Mouse (Mus musculus) liver, embryonic 15.5 days (tissue): ENCODE measurements around the gene Mpped2. TPM values are rescaled to one million over a fixed set of nuclear protein-coding genes. Genes with fewer than 3 reads are reported as not detected.

Experiments
- ATAC-seq: fragments of 200-750 bp; cut with Nextera tagmentation; 2 replicates; pipeline ENCODE4 v1.8.0; 2017; ENCODE audit warnings: moderate number of reproducible peaks, mild to moderate bottlenecking, moderate library complexity; ENCODE audit not compliant: insufficient read depth
- H3K27ac ChIP-seq: fragments of 300-500 bp; sonication (generic); replicated peaks from 2 replicates; pipeline ENCODE4 v1.5.1; 2015; ENCODE audit warnings: mild to moderate bottlenecking, inconsistent platforms
- H3K27me3 ChIP-seq: fragments of 300-500 bp; sonication (generic); 2 replicates; pipeline ENCODE4 v1.6.1; 2015; ENCODE audit warnings: mild to moderate bottlenecking, inconsistent platforms
- H3K36me3 ChIP-seq: fragments of 300-500 bp; sonication (generic); replicated peaks from 2 replicates; pipeline ENCODE4 v1.6.1; 2015; ENCODE audit warnings: moderate library complexity, mild to moderate bottlenecking, inconsistent platforms
- H3K4me1 ChIP-seq: fragments of 300-500 bp; sonication (generic); replicated peaks from 2 replicates; pipeline ENCODE4 v1.6.1; 2015; ENCODE audit warnings: inconsistent platforms
- H3K4me2 ChIP-seq: fragments of 300-500 bp; sonication (generic); 2 replicates; pipeline ENCODE4 v1.6.1; 2015; ENCODE audit warnings: moderate library complexity, mild to moderate bottlenecking, inconsistent platforms
- H3K4me3 ChIP-seq: fragments of 300-500 bp; sonication (generic); replicated peaks from 2 replicates; pipeline ENCODE4 v1.5.1; 2015; ENCODE audit warnings: mild to moderate bottlenecking, inconsistent platforms
- H3K9ac ChIP-seq: fragments of 300-500 bp; sonication (generic); 2 replicates; pipeline ENCODE4 v1.6.1; 2015; ENCODE audit warnings: moderate library complexity, mild to moderate bottlenecking, inconsistent platforms
- H3K9me3 ChIP-seq: fragments of 300-500 bp; sonication (generic); replicated peaks from 2 replicates; pipeline ENCODE4 v1.6.1; 2016; ENCODE audit warnings: inconsistent platforms
- WGBS: fragments of 180-500 bp; shearing (Covaris S2); methylation state at CpG from one replicate; pipeline ENCODE4 v1.1.7; 2015; ENCODE audit warnings: mixed read lengths; ENCODE audit not compliant: insufficient replicate concordance; 5-methylcytosine and 5-hydroxymethylcytosine counted together
- polyA plus RNA-seq: library from polyadenylated mRNA; unstranded; fragments of >200 nt; fragmentation: Nextera tagmentation; extraction: Ambion mirVana; gene quantifications from 2 replicates; pipeline ENCODE4 v1.2.1, GENCODE M21; 2015

The Mpped2 gene
- polyA plus RNA-seq, 1 experiment from 2014 or later = 2.1 TPM

GRCm38 (mm10) chr2:106729951-106730564, 37.0 kb downstream of the Mpped2 start:
- Histone ChIP-seq H3K27me3 (no peaks in the 10 kb centered on the region), H3K9ac (no peak overlapping the region), H3K27ac (no peak overlapping the region), H3K4me2 (no peak overlapping the region), H3K4me3 (no peak overlapping the region), H3K4me1 (peaks cover 31% of the 10 kb centered on the region), H3K36me3 (no peaks in the 10 kb centered on the region), H3K9me3 (no peaks in the 10 kb centered on the region)
- ATAC-seq = no peak
- 58% methylated on average over 6 of the region's 6 CpGs for WGBS

- Histone ChIP-seq H3K9ac (no peak overlapping the region), H3K27me3 (no peaks in the 10 kb centered on the region), H3K36me3 (no peaks in the 10 kb centered on the region), H3K4me2 (no peak overlapping the region), H3K27ac (no peak overlapping the region), H3K4me1 (peaks cover 36% of the 10 kb centered on the region), H3K4me3 (no peak overlapping the region), H3K9me3 (no peaks in the 10 kb centered on the region)
- 86% methylated on average over 8 of the region's 8 CpGs for WGBS
- no peak for ATAC-seq
These were observed 37.5 kb downstream of the Mpped2 start for GRCm38 (mm10) chr2:106730608-106731007.

DNA sequence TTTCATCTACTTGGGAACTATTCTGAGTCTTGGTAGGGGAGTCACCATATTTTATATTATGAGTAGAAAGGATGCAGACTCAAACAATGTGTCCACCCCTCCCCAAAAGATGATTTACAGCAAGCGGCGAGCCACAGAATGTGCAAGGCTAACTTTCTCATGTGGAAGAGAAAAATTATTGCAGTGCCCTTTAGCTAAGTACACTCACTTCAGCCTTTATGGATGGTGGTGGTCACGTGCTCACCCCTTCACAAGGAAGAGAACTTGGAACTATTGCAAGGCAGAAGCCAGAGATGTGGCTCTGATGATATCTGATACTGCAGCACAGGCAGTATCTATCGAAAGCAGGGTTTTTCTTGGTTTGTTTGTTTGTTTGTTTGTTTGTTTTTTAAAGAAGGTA, 38.4 kb downstream of the Mpped2 start:
- no peak for ATAC-seq

GRCm38 (mm10) chr2:106732171-106732570, 39.1 kb downstream of the Mpped2 start:
- ATAC-seq = peak; percentile 57
- Histone ChIP-seq H3K9me3 (no peaks in the 10 kb centered on the region), H3K9ac (no peak overlapping the region), H3K27me3 (no peaks in the 10 kb centered on the region), H3K36me3 (no peaks in the 10 kb centered on the region), H3K4me3 (no peak overlapping the region), H3K4me1 (peaks cover 36% of the 10 kb centered on the region), H3K27ac (no peak overlapping the region), H3K4me2 (no peak overlapping the region)
- 12% methylated on average over 3 of the region's 3 CpGs for WGBS

More for the DNA sequence above, 38.4 kb downstream of the Mpped2 start:
- Histone ChIP-seq H3K9me3 (no peaks in the 10 kb centered on the region), H3K4me3 (no peak overlapping the region), H3K4me1 (peaks cover 36% of the 10 kb centered on the region), H3K36me3 (no peaks in the 10 kb centered on the region), H3K4me2 (no peak overlapping the region), H3K27ac (no peak overlapping the region), H3K9ac (no peak overlapping the region), H3K27me3 (no peaks in the 10 kb centered on the region)
- 61% methylated on average over 4 of the region's 4 CpGs for WGBS

- peaks cover 36% of the 10 kb centered on the region for H3K4me1 ChIP-seq
- H3K9ac ChIP-seq = no peak overlapping the region
- no peaks in the 10 kb centered on the region for H3K36me3 ChIP-seq
- no peak overlapping the region for H3K4me3 ChIP-seq
- H3K27ac ChIP-seq = no peak overlapping the region
- H3K27me3 ChIP-seq = no peaks in the 10 kb centered on the region
- ATAC-seq = no peak
- H3K4me2 ChIP-seq = no peak overlapping the region
- no peaks in the 10 kb centered on the region for H3K9me3 ChIP-seq
- WGBS = 24% methylated on average over 5 of the region's 5 CpGs
These were observed 40.3 kb downstream of the Mpped2 start for GRCm38 (mm10) chr2:106733396-106733795.

- Histone ChIP-seq H3K9me3 (no peaks in the 10 kb centered on the region), H3K27me3 (no peaks in the 10 kb centered on the region), H3K4me1 (peaks cover 36% of the 10 kb centered on the region), H3K36me3 (no peaks in the 10 kb centered on the region), H3K4me2 (no peak overlapping the region), H3K9ac (no peak overlapping the region), H3K4me3 (no peak overlapping the region), H3K27ac (no peak overlapping the region)
- no peak for ATAC-seq
- WGBS = 33% methylated on average over 4 of the region's 4 CpGs
These were observed 40.9 kb downstream of the Mpped2 start for GRCm38 (mm10) chr2:106734004-106734403.

DNA sequence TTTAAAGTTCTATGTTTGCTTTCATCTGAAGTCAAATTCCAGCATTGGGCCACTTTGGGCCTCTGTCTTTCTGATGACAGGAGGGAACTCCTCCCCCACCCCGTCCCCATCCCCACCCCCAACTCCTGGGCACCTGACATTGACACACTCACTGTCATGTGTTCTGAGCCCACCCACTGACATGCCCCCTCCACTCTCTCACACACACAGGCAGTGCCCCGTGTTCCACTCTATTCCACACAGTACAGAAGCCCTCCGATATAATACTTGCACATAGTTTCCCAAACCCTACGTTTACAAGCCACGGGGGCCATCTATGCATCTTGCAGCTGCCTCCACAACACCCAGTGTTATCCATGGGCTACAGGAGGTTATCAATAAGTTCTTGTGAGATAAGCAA, 42.1 kb downstream of the Mpped2 start:
- Histone ChIP-seq H3K27me3 (no peaks in the 10 kb centered on the region), H3K4me3 (no peak overlapping the region), H3K27ac (no peak overlapping the region), H3K9me3 (no peaks in the 10 kb centered on the region), H3K36me3 (no peaks in the 10 kb centered on the region), H3K4me1 (peaks cover 36% of the 10 kb centered on the region), H3K4me2 (no peak overlapping the region), H3K9ac (no peak overlapping the region)
- no peak for ATAC-seq
- WGBS = 30% methylated on average over 5 of the region's 5 CpGs

DNA sequence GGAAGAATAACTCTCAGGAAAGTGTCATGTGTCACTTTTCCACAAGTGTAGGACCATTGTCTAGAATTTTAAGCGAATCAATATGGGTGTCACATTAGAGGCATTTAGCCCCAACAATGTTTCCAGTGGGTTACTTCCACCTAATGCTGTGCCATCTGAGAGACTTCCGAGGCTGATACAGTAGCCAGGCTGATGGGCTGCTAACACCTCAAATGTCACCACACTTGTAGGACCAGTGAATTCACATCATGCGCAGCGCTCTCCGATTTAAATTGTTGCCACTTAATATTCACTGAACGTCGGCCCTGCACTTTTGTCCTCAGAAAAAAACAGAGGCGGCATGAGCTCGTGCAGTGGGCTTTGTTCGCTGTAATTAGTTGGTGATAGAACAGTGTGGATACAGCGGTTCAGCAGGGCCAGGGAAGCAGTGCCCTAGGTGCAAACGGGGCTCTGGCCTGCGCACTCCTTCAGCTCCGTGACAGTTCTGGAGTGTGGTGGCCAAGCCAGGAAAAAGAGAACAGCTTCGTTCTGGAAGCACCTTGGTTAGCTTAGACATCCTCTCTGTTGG, 42.8 kb downstream of the Mpped2 start:
- Histone ChIP-seq H3K27me3 (no peaks in the 10 kb centered on the region), H3K9me3 (no peaks in the 10 kb centered on the region), H3K4me1 (peaks cover 36% of the 10 kb centered on the region), H3K9ac (no peak overlapping the region), H3K4me3 (no peak overlapping the region), H3K4me2 (no peak overlapping the region), H3K27ac (no peak overlapping the region), H3K36me3 (no peaks in the 10 kb centered on the region)
- 73% methylated on average over 15 of the region's 15 CpGs for WGBS
- ATAC-seq = no peak

- H3K4me3 ChIP-seq = no peak overlapping the region
- H3K27me3 ChIP-seq = no peaks in the 10 kb centered on the region
- H3K27ac ChIP-seq = no peak overlapping the region
- no peak for ATAC-seq
- peaks cover 13% of the 10 kb centered on the region for H3K4me1 ChIP-seq
- no peaks in the 10 kb centered on the region for H3K9me3 ChIP-seq
- no peak overlapping the region for H3K9ac ChIP-seq
- no peak overlapping the region for H3K4me2 ChIP-seq
- WGBS = 75% methylated on average over 5 of the region's 5 CpGs
- H3K36me3 ChIP-seq = no peaks in the 10 kb centered on the region
These were observed 45.9 kb downstream of the Mpped2 start for GRCm38 (mm10) chr2:106738951-106739350.

- WGBS = 72% methylated on average over 4 of the region's 4 CpGs
- H3K4me2 ChIP-seq = no peak overlapping the region
- H3K27me3 ChIP-seq = no peaks in the 10 kb centered on the region
- H3K27ac ChIP-seq = no peak overlapping the region
- H3K4me3 ChIP-seq = no peak overlapping the region
- H3K36me3 ChIP-seq = no peaks in the 10 kb centered on the region
- no peak for ATAC-seq
- no peaks in the 10 kb centered on the region for H3K9me3 ChIP-seq
- no peak overlapping the region for H3K9ac ChIP-seq
- H3K4me1 ChIP-seq = no peaks in the 10 kb centered on the region; the same call in 1 of the 2 replicates
These were observed 51.0 kb downstream of the Mpped2 start for GRCm38 (mm10) chr2:106744086-106744485.

DNA sequence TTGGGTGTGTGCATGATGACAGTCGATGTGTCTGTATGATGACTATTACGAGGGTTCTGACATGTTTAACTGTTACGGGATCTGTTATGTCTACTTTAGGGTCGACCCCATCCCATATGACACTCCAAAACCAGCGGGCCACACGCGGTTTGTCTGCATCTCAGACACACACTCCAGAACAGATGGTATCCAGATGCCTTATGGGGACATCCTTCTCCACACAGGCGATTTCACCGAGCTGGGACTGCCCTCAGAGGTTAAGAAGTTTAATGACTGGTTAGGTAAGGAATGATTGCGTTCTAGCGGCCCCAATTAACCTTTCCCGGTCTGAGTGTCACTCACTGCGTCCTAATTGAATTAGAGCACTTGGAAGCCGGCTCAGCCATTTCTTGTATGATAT, 51.5 kb downstream of the Mpped2 start:
- H3K9me3 ChIP-seq = no peaks in the 10 kb centered on the region
- no peaks in the 10 kb centered on the region; the same call in 1 of the 2 replicates for H3K4me1 ChIP-seq
- H3K4me2 ChIP-seq = no peak overlapping the region
- no peak overlapping the region for H3K27ac ChIP-seq
- ATAC-seq = no peak
- no peaks in the 10 kb centered on the region for H3K36me3 ChIP-seq
- no peak overlapping the region for H3K4me3 ChIP-seq
- 77% methylated on average over 14 of the region's 14 CpGs for WGBS
- no peak overlapping the region for H3K9ac ChIP-seq
- H3K27me3 ChIP-seq = no peaks in the 10 kb centered on the region

GRCm38 (mm10) chr2:106745364-106745763, 52.3 kb downstream of the Mpped2 start:
- WGBS = 53% methylated on average over 1 of the region's 1 CpGs
- no peak overlapping the region for H3K4me3 ChIP-seq
- H3K4me1 ChIP-seq = no peaks in the 10 kb centered on the region; the same call in 1 of the 2 replicates
- no peak overlapping the region for H3K9ac ChIP-seq
- no peaks in the 10 kb centered on the region for H3K9me3 ChIP-seq
- H3K36me3 ChIP-seq = no peaks in the 10 kb centered on the region
- no peak overlapping the region for H3K27ac ChIP-seq
- no peak for ATAC-seq
- H3K4me2 ChIP-seq = no peak overlapping the region
- H3K27me3 ChIP-seq = no peaks in the 10 kb centered on the region
